Mouse (Mus musculus): ENCODE data around the gene Phf20. TPM values are rescaled to one million over a fixed set of nuclear protein-coding genes. Genes with fewer than 3 reads are reported as not detected.

The Phf20 gene
- polyA plus RNA-seq, 1 experiment from 2014 or later = 44.8 TPM

GRCm38 (mm10) chr2:156177651-156178050, 18.6 kb upstream of the Phf20 start:
- no peak for DNase-seq (ENCODE audit: low spot score)
- H3K36me3 ChIP-seq (ENCODE audit: insufficient read depth, low read length) = peaks cover 23% of the 10 kb centered on the region; the same call in 1 of the 2 replicates
- H3K4me1 ChIP-seq (ENCODE audit: insufficient read depth, low read depth, low read length) = peaks cover 11% of the 10 kb centered on the region; the same call in 1 of the 2 replicates
- H3K4me2 ChIP-seq (replicated peaks; ENCODE audit: low read depth, low read length) = peak overlapping the region; percentile 56
- no peak for TF ChIP-seq EP300 (IDR thresholded peaks at IDR 0.05)
- no peak for TF ChIP-seq CTCF (IDR thresholded peaks at IDR 0.05)
- H3K27ac ChIP-seq (ENCODE audit: low read length) = no peak overlapping the region
- 37% methylated on average over 7 of the region's 7 CpGs for WGBS
- no peaks in the 10 kb centered on the region for H3K27me3 ChIP-seq (replicated peaks; ENCODE audit: insufficient read depth, low read length)
- ATAC-seq = no peak
- peak overlapping the region; percentile 27 for H3K4me3 ChIP-seq (ENCODE audit: low read depth, low read length)
- H3K9me3 ChIP-seq (ENCODE audit: low read length) = no peaks in the 10 kb centered on the region
- H3K9ac ChIP-seq (replicated peaks; ENCODE audit: low read depth) = 0 out of 2 replicates have a peak overlapping the region, but pooled peaks have one; percentile 36

- H3K9me3 ChIP-seq (ENCODE audit: low read length) = no peaks in the 10 kb centered on the region
- peaks cover 18% of the 10 kb centered on the region; the same call in 1 of the 2 replicates for H3K36me3 ChIP-seq (ENCODE audit: insufficient read depth, low read length)
- H3K4me3 ChIP-seq (ENCODE audit: low read depth, low read length) = peak overlapping the region; percentile 85
- peak overlapping the region; percentile 100 for H3K9ac ChIP-seq (replicated peaks; ENCODE audit: low read depth)
- TF ChIP-seq EP300 (IDR thresholded peaks at IDR 0.05) (no peak), CTCF (IDR thresholded peaks at IDR 0.05) (peak; percentile 32)
- peak overlapping the region; percentile 96 for H3K27ac ChIP-seq (ENCODE audit: low read length)
- peak; percentile 90 for DNase-seq (ENCODE audit: low spot score)
- H3K4me1 ChIP-seq (ENCODE audit: insufficient read depth, low read depth, low read length) = peaks cover 11% of the 10 kb centered on the region; the same call in 1 of the 2 replicates
- H3K4me2 ChIP-seq (replicated peaks; ENCODE audit: low read depth, low read length) = peak overlapping the region; percentile 56
- no peaks in the 10 kb centered on the region for H3K27me3 ChIP-seq (replicated peaks; ENCODE audit: insufficient read depth, low read length)
- under 1% methylated on average over 46 of the region's 47 CpGs for WGBS
- peak; percentile 72 for ATAC-seq
These were observed 17.0 kb upstream of the Phf20 start for GRCm38 (mm10) chr2:156179046-156179795.

DNA sequence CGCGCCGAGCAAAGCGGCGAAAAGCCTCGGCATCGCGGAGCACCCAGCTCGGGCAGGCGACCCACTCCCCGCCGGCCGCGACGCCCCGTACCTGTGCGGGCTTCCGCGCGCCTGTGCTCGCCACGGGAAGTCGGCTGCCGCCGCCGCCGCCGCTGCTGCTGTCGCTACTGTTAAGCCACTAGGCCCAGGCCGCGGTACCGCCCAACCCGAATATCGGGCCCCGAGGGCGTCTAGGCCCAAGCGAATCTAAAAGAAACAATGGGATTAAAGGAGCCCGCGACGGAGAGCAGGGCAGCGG, 16.5 kb upstream of the Phf20 start:
- peak; percentile 7; the same call in 1 of the 2 replicates for ATAC-seq
- 1% methylated on average over 31 of the region's 41 CpGs for WGBS
- Histone ChIP-seq H3K4me2 (replicated peaks; ENCODE audit: low read depth, low read length) (no peak overlapping the region; the same call in 1 of the 2 replicates), H3K27ac (ENCODE audit: low read length) (peak overlapping the region; percentile 96), H3K9me3 (ENCODE audit: low read length) (no peaks in the 10 kb centered on the region), H3K27me3 (replicated peaks; ENCODE audit: insufficient read depth, low read length) (no peaks in the 10 kb centered on the region), H3K4me1 (ENCODE audit: insufficient read depth, low read depth, low read length) (peaks cover 11% of the 10 kb centered on the region; the same call in 1 of the 2 replicates), H3K4me3 (ENCODE audit: low read depth, low read length) (peak overlapping the region; percentile 85), H3K9ac (replicated peaks; ENCODE audit: low read depth) (peak overlapping the region; percentile 100), H3K36me3 (ENCODE audit: insufficient read depth, low read length) (peaks cover 13% of the 10 kb centered on the region; the same call in 1 of the 2 replicates)
- DNase-seq (ENCODE audit: low spot score) = no peak
- TF ChIP-seq EP300 (IDR thresholded peaks at IDR 0.05) (no peak), CTCF (IDR thresholded peaks at IDR 0.05) (no peak)

- Histone ChIP-seq H3K36me3 (ENCODE audit: insufficient read depth, low read length) (0 out of 2 replicates have a peak, but pooled peaks cover 12% of the 10 kb centered on the region), H3K4me3 (ENCODE audit: low read depth, low read length) (peak within 1 kb of the TSS; percentile 85), H3K27me3 (replicated peaks; ENCODE audit: insufficient read depth, low read length) (no peaks in the 10 kb centered on the region), H3K9ac (replicated peaks; ENCODE audit: low read depth) (peak within 1 kb of the TSS; percentile 100), H3K4me1 (ENCODE audit: insufficient read depth, low read depth, low read length) (peaks cover 11% of the 10 kb centered on the region; the same call in 1 of the 2 replicates), H3K27ac (ENCODE audit: low read length) (peak within 1 kb of the TSS; percentile 96), H3K4me2 (replicated peaks; ENCODE audit: low read depth, low read length) (peak within 1 kb of the TSS; percentile 68), H3K9me3 (ENCODE audit: low read length) (no peaks in the 10 kb centered on the region)
- peak; percentile 100 for DNase-seq (ENCODE audit: low spot score)
- peak; percentile 99 for TF ChIP-seq EP300 (IDR thresholded peaks at IDR 0.05)
- TF ChIP-seq CTCF (IDR thresholded peaks at IDR 0.05) = peak; percentile 77
- under 1% methylated on average over 47 of the region's 47 CpGs for WGBS
- peak; percentile 96 for ATAC-seq
These were observed 16.0 kb upstream of the Phf20 start, which contains the start of gene Rbm39 for GRCm38 (mm10) chr2:156180094-156180821. Gene Rbm39, minus strand, starts transcription at chr2:156180238.

- Histone ChIP-seq H3K4me3 (ENCODE audit: low read depth, low read length) (peak overlapping the region; percentile 85), H3K4me1 (ENCODE audit: insufficient read depth, low read depth, low read length) (peaks cover 11% of the 10 kb centered on the region; the same call in 1 of the 2 replicates), H3K9me3 (ENCODE audit: low read length) (no peaks in the 10 kb centered on the region), H3K4me2 (replicated peaks; ENCODE audit: low read depth, low read length) (peak overlapping the region; percentile 68), H3K27ac (ENCODE audit: low read length) (peak overlapping the region; percentile 96), H3K27me3 (replicated peaks; ENCODE audit: insufficient read depth, low read length) (no peaks in the 10 kb centered on the region), H3K36me3 (ENCODE audit: insufficient read depth, low read length) (0 out of 2 replicates have a peak, but pooled peaks cover 9% of the 10 kb centered on the region), H3K9ac (replicated peaks; ENCODE audit: low read depth) (peak overlapping the region; percentile 83)
- WGBS = 8% methylated on average over 8 of the region's 8 CpGs
- no peak for ATAC-seq
- DNase-seq (ENCODE audit: low spot score) = no peak
- TF ChIP-seq CTCF (IDR thresholded peaks at IDR 0.05) (no peak), EP300 (IDR thresholded peaks at IDR 0.05) (no peak)
These were observed 15.3 kb upstream of the Phf20 start for GRCm38 (mm10) chr2:156180824-156181590.

Measured in lung, postnatal 0 days (tissue).